Mouse (Mus musculus) stomach, postnatal 0 days (tissue): ENCODE measurements at regions not wholly inside any gene's neighbourhood (a gene's known extent, or its start where the extent isn't known, plus 50 kb on each side); places are given as distances from the start of the nearest gene placed in this dataset.

Experiments
- CTCF ChIP-seq: IDR thresholded peaks from 2 replicates; pipeline ENCODE4 v1.5.1; 2016; ENCODE audit warnings: antibody characterized with exemption, low read depth, mild to moderate bottlenecking, moderate library complexity
- EP300 ChIP-seq: optimal IDR thresholded peaks from 2 replicates; pipeline ENCODE3; 2016; ENCODE audit warnings: antibody characterized with exemption

- TF ChIP-seq CTCF (no peak), EP300 (no peak)
Observed at GRCm38 (mm10) chr11:114220466-114220865, 153.6 kb upstream of the Sdk2 start.
